Mouse (Mus musculus): ENCODE results near the gene Sema6d. TPM values are rescaled to one million over a fixed set of nuclear protein-coding genes. Genes with fewer than 3 reads are reported as not detected.

Sema6d gene
- polyA plus RNA-seq (2017; shearing (Covaris generic)), result 0.67 TPM

DNA sequence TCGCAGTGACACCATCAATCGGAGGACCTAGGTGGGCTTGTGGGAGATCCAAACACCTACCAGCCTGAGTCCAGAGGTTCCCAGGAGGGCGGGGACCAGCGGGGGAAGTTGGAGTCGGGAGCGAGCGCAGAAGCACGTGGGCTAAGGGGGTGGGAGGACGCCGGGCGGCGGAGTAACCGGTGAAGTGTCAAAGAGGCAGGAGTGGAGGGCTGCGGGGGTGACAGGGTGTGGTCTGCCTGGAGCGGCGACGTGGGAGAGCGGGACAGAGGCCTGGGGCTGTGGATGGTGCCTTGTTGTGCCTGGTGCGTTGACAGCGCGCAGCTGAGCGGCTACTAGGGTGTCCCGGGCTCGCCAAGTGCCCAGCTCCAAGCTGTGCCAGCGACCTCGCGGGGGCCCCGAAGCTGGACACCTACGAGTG lies at the start of gene Sema6d:
TSS of gene Sema6d (plus strand) at position 157 of the 418 bp plus-strand sequence.

